Mouse (Mus musculus) cortical plate, adult 2 months (tissue): ENCODE measurements at regions not wholly inside any gene's neighbourhood (a gene's known extent, or its start where the extent isn't known, plus 50 kb on each side); places are given as distances from the start of the nearest gene placed in this dataset.

Experiments used
- CTCF ChIP-seq: fragments of 200-500 bp; IDR thresholded peaks from 2 replicates; pipeline ENCODE4 v1.5.1; 2011; ENCODE audit warnings: mild to moderate bottlenecking, control low read depth, low read length; ENCODE audit not compliant: insufficient read depth; ENCODE audit errors: extremely low read depth
- POLR2A ChIP-seq: fragments of 200-500 bp; IDR thresholded peaks from 2 replicates; pipeline ENCODE4 v1.6.1; 2011; ENCODE audit warnings: mild to moderate bottlenecking, low read length, control low read depth; ENCODE audit not compliant: insufficient read depth; ENCODE audit errors: extremely low read depth

DNA sequence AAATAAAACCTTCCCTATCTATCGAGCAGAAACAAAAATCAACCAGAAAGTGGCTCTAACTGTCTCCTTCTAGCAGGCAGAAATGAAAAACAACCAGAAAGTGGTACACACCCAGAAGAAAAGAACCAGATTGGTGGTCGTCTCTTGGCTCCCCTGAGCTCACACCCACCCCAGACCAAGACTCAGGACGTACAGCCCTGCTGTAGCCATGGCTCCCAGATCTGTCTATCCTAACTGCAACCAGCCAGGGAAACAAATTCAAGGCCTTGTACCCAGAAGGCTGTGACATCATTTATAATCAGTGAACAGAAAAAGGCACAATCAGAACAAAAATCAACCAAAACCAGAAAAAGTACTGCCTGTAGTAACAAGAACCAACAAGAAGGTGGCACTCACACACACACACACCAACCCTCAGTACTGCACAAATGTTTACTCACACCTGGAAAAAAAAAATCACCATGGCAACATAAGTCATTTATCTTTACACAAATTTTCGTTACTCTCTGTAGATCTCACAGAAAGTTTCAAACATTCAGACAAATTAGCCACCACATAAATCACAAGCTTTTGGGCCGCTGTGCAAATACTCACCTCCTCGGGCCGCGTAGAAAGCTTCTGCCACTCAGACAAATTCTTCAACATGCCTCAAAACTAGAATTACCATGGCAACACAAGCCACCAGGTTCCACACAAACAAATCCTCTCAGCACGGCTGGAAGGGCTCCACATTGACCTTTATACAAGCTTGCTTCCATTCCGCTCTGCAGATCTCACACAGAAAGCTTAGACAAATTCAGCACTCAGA, 85.1 kb upstream of the Smlr1 start:
- peak; percentile 23; the same call in 1 of the 2 replicates for TF ChIP-seq CTCF
- TF ChIP-seq POLR2A: no peak
